Mouse (Mus musculus): ENCODE measurements around the gene Eri3. TPM values are rescaled to one million over a fixed set of nuclear protein-coding genes. Genes with fewer than 3 reads are reported as not detected.

Eri3 gene
- polyA plus RNA-seq, 1 experiment = 27.5 TPM

DNA sequence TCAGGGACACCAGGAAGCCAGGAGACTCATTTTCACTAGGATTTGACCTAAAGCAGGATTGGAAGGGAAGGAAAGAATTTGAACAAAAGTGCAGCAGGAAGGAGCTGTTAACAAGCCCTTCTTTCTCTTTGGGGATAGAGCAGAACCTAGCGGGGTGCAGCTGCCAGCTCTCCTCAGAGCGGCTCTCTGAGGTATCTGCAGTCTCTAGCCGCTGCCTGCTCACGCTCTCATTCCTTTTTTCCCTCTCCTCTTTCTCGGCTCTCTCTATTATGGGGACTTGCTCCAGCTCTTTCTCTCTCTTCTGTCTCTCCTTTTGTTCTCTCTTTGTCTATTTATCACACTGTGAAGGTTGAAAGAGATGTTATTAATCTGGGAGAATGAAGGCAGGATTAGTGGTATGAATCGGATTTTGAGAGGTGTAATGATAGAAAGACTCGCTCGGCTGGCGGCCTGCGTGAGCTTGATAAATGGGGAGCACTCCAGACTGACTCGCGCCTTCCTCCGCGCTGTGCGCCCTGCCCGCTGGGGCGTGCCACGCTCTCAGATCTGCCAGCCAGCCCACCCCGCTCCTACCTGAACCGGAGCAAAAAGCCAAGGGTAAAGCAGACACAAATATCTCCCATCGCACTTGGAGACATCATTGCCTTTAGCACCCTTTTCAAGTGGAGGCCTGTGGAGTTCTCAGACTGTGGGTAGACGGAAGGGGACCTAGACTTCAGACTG lies 86.9 kb downstream of the Eri3 start:
- no peaks in the 10 kb centered on the region for H3K4me1 ChIP-seq (ENCODE audit: control insufficient read depth, insufficient read depth, low read length)
- H3K4me3 ChIP-seq (replicated peaks; ENCODE audit: control insufficient read depth, low read depth, low read length) = no peak overlapping the region
- WGBS = 84% methylated on average over 22 of the region's 22 CpGs
- TF ChIP-seq CTCF (IDR thresholded peaks at IDR 0.05; ENCODE audit: control insufficient read depth, insufficient read depth, low read length) (no peak), POLR2A (IDR thresholded peaks at IDR 0.05; ENCODE audit: borderline replicate concordance, control insufficient read depth, low read depth, low read length) (no peak)
- no peak overlapping the region for H3K27ac ChIP-seq (ENCODE audit: control insufficient read depth, insufficient read depth, low read depth, low read length, poor library complexity)

DNA sequence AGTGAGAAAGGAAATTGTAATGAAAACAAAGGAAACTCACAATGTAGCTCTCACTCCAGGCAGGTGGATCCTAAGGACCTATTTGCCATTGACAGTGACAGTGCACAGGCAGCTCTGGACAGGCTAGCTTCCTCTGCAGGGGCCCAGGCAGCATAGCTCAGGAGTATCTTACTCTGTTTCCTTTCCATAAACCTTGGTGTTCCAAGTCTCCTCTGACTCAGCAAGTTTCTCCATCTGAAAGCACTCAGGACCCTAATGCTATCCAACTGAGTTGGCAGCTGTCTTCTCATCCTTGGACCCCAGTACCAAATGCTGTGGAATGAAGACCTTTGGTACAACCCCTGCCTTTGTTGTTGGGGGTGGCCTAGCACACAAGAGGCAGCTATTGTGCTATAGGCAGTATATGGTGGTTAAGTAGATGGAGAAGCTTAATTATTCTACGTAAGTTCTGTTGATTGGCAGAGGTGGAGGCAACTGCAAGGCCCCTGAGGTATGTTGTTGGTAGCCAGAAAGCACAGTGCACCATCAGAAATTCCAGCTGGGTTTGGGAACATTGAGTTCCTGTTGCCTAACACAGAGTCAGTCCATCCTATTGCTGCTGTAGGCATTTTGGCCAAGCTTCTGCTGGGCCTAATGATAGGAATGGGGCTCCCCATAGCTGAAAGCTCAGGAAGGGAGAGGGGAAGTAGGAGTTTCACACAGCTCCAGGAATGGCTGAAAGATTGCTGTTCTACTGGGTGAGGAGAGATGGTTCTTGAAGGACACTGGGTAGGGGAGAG lies 90.9 kb downstream of the Eri3 start:
- Histone ChIP-seq H3K27ac (ENCODE audit: control insufficient read depth, insufficient read depth, low read depth, low read length, poor library complexity) (no peak overlapping the region), H3K4me1 (ENCODE audit: control insufficient read depth, insufficient read depth, low read length) (no peaks in the 10 kb centered on the region), H3K4me3 (replicated peaks; ENCODE audit: control insufficient read depth, low read depth, low read length) (no peak overlapping the region)
- WGBS = 96% methylated on average over 1 of the region's 1 CpGs
- no peak for TF ChIP-seq POLR2A (IDR thresholded peaks at IDR 0.05; ENCODE audit: borderline replicate concordance, control insufficient read depth, low read depth, low read length)
- TF ChIP-seq CTCF (IDR thresholded peaks at IDR 0.05; ENCODE audit: control insufficient read depth, insufficient read depth, low read length) = no peak

DNA sequence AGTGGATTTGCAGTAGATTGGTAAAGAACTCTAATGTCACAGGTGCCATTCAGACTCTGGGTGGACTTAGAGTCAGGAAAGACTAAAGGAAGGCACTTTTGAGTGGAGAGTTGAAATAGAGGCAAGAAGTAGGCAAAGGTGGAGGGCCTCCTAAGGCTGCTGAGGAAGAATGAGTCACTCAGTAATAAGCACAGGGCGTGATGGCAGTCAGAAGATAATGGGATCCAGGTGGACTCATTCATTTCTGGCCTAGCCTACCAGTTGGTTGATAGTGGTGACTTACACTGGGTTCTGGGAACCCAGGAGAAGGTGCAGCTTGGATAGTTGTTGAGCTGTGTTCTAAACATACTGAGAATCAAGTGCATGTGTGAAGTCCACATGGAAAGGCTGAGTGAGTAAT lies 91.6 kb downstream of the Eri3 start:
- no peaks in the 10 kb centered on the region for H3K4me1 ChIP-seq (ENCODE audit: control insufficient read depth, insufficient read depth, low read length)
- H3K4me3 ChIP-seq (replicated peaks; ENCODE audit: control insufficient read depth, low read depth, low read length) = no peak overlapping the region
- no peak for TF ChIP-seq CTCF (IDR thresholded peaks at IDR 0.05; ENCODE audit: control insufficient read depth, insufficient read depth, low read length)
- no peak for TF ChIP-seq POLR2A (IDR thresholded peaks at IDR 0.05; ENCODE audit: borderline replicate concordance, control insufficient read depth, low read depth, low read length)
- no peak overlapping the region for H3K27ac ChIP-seq (ENCODE audit: control insufficient read depth, insufficient read depth, low read depth, low read length, poor library complexity)
- 77% methylated on average over 1 of the region's 1 CpGs for WGBS

DNA sequence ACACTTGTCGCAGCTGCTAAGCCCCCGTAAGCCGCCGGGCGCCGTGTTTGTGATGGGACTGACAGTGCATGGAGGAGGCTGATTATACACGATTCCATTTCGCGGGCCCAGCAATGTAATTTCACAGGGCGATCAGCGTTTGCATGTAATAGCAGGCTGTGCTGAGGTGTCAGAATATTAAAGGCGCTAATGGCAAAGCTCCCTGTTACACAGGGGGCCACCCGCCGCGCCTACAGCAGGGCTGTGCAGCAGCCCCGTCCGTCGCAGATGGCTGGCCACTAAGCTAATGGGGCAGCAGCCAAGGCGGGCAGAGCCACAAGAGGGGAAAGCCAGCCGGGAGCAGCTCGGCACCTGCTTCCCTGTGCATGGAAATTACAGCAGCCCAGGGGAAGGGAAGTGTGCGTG lies 94.9 kb downstream of the Eri3 start:
- 87% methylated on average over 22 of the region's 22 CpGs for WGBS
- H3K27ac ChIP-seq (ENCODE audit: control insufficient read depth, insufficient read depth, low read depth, low read length, poor library complexity) = no peak overlapping the region
- no peaks in the 10 kb centered on the region for H3K4me1 ChIP-seq (ENCODE audit: control insufficient read depth, insufficient read depth, low read length)
- no peak overlapping the region for H3K4me3 ChIP-seq (replicated peaks; ENCODE audit: control insufficient read depth, low read depth, low read length)
- TF ChIP-seq POLR2A (IDR thresholded peaks at IDR 0.05; ENCODE audit: borderline replicate concordance, control insufficient read depth, low read depth, low read length) (no peak), CTCF (IDR thresholded peaks at IDR 0.05; ENCODE audit: control insufficient read depth, insufficient read depth, low read length) (no peak)

DNA sequence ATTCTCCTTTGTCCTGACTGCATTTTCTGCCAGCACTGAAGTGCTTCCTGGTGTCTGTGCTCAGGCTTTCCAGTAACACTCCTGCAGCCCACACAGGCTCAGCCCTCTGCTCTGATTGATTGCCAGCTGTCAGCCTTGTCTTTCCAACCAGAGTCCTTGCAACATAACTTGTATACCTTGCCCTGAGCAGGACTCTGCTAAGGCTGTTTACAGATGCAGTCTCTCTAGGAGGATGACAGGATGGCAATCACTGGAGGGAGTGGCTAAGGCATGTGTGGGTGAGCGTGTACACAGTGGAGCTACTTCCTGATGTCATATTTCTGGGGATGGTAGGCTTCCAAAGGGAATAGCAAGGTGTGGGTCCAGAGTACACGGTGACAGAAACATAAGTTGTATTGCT lies 95.7 kb downstream of the Eri3 start:
- WGBS = 83% methylated on average over 2 of the region's 2 CpGs
- no peak for TF ChIP-seq CTCF (IDR thresholded peaks at IDR 0.05; ENCODE audit: control insufficient read depth, insufficient read depth, low read length)
- TF ChIP-seq POLR2A (IDR thresholded peaks at IDR 0.05; ENCODE audit: borderline replicate concordance, control insufficient read depth, low read depth, low read length) = no peak

DNA sequence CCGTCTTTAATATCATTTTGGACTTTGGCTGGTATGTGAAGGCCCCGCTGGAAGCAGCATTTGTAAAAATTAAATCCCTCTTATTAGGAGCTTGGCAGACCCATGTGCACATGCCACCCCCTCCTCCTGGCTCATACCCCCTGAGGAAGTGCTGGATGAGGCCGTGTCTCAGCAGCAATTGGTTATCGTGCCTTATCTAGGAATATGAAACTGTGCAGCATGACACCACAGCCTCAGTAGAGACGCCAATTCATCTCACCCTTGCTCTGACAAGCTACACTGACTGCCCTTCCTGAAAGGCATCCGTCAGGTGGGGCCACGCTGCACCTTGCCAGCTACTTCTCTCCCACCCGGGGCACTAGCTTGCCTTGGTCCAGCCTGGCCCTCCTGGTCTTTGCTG lies 96.3 kb downstream of the Eri3 start:
- no peak overlapping the region for H3K4me3 ChIP-seq (replicated peaks; ENCODE audit: control insufficient read depth, low read depth, low read length)
- no peaks in the 10 kb centered on the region for H3K4me1 ChIP-seq (ENCODE audit: control insufficient read depth, insufficient read depth, low read length)
- WGBS = 72% methylated on average over 8 of the region's 8 CpGs
- TF ChIP-seq CTCF (IDR thresholded peaks at IDR 0.05; ENCODE audit: control insufficient read depth, insufficient read depth, low read length) (no peak), POLR2A (IDR thresholded peaks at IDR 0.05; ENCODE audit: borderline replicate concordance, control insufficient read depth, low read depth, low read length) (no peak)
- H3K27ac ChIP-seq (ENCODE audit: control insufficient read depth, insufficient read depth, low read depth, low read length, poor library complexity) = no peak overlapping the region

More for the DNA sequence above, 95.7 kb downstream of the Eri3 start:
- no peak overlapping the region for H3K27ac ChIP-seq (ENCODE audit: control insufficient read depth, insufficient read depth, low read depth, low read length, poor library complexity)
- no peaks in the 10 kb centered on the region for H3K4me1 ChIP-seq (ENCODE audit: control insufficient read depth, insufficient read depth, low read length)
- H3K4me3 ChIP-seq (replicated peaks; ENCODE audit: control insufficient read depth, low read depth, low read length) = no peak overlapping the region

DNA sequence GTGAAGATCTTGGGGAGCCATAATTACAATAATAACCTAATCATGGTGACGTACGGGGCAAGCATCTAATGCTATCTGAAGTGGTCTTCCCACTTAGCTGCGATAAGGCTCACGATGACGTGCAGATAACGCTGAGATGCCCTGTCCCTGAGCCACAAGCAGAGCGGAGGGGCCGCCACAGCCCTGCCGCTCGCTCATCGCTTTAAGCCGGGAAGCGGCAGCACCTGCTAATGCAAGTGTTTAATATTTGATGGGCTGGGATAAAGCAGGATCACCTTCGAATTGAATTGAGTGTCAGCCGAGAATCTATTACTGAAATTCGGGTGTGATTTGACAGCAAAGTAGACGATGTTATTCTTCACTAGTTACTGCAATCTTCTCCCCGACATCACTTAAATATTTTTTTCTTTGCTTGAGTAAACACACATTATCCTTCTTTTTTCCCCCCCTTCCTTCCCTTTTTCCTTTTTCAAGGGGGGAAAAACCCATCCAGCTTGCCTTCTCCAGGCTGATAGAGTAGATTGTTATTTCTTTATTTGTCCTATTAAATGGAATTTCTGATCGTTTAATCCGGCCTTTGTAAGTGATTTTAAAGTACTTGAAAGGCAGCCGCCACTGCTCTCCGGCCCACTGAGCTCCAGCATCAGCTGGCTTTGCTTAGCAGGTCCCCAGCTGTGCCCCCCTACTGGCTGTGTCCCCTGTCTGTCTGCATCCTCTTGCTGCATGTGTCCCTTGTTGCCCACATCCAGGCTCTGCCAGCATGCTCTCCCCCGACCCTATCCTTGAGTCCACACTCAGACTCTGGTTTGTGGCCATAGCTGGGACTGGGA lies 97.0 kb downstream of the Eri3 start:
- Histone ChIP-seq H3K27ac (ENCODE audit: control insufficient read depth, insufficient read depth, low read depth, low read length, poor library complexity) (no peak overlapping the region), H3K4me1 (ENCODE audit: control insufficient read depth, insufficient read depth, low read length) (no peaks in the 10 kb centered on the region), H3K4me3 (replicated peaks; ENCODE audit: control insufficient read depth, low read depth, low read length) (no peak overlapping the region)
- 85% methylated on average over 23 of the region's 23 CpGs for WGBS
- no peak for TF ChIP-seq CTCF (IDR thresholded peaks at IDR 0.05; ENCODE audit: control insufficient read depth, insufficient read depth, low read length)
- TF ChIP-seq POLR2A (IDR thresholded peaks at IDR 0.05; ENCODE audit: borderline replicate concordance, control insufficient read depth, low read depth, low read length) = no peak

DNA sequence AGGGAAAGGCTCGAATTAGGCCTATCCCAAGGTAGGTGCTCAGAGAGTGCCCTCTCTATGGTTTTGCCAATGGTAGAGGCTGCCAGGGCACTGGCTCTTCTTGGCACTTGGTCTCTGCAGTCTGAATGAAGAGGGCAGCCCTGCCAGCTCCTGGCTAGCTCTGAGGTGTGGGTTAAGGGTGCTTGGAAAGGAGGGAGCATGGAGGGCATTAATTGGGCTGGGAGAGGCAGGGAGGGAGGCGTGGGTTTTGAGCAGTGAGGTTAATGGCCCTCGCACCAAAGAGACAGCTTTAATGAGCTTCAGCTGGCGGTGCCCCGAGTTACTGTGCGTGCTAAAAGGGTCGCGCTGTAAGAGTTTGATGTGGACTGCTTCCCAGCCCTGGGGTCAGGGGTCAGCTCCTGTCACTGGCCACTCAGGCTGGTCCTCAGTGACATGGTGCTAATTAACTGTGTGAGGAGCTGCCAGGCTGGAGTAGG lies 101.5 kb downstream of the Eri3 start:
- Histone ChIP-seq H3K4me1 (ENCODE audit: control insufficient read depth, insufficient read depth, low read length) (no peaks in the 10 kb centered on the region), H3K27ac (ENCODE audit: control insufficient read depth, insufficient read depth, low read depth, low read length, poor library complexity) (no peak overlapping the region), H3K4me3 (replicated peaks; ENCODE audit: control insufficient read depth, low read depth, low read length) (no peak overlapping the region)
- TF ChIP-seq CTCF (IDR thresholded peaks at IDR 0.05; ENCODE audit: control insufficient read depth, insufficient read depth, low read length) = no peak
- TF ChIP-seq POLR2A (IDR thresholded peaks at IDR 0.05; ENCODE audit: borderline replicate concordance, control insufficient read depth, low read depth, low read length) = no peak
- WGBS = 87% methylated on average over 8 of the region's 8 CpGs
